Mouse (Mus musculus): ENCODE data around the gene Fgfr1op.
"Not testable (repeated sequence)": the region's sequence is repeated elsewhere in the genome, so short reads cannot be mapped to it uniquely, and the experiment has no call there.

The Fgfr1op gene

GRCm38 (mm10) chr17:8171081-8171480 lies 5.8 kb downstream of the Fgfr1op start:
- no peak for DNase-seq

GRCm38 (mm10) chr17:8177090-8177489 lies 11.8 kb downstream of the Fgfr1op start:
- DNase-seq: no peak

- no peak for DNase-seq
Observed at GRCm38 (mm10) chr17:8183815-8184214, 18.5 kb downstream of the Fgfr1op start.

GRCm38 (mm10) chr17:8184217-8184616 lies 18.9 kb downstream of the Fgfr1op start:
- DNase-seq: no peak

GRCm38 (mm10) chr17:8193678-8194077 lies 28.4 kb downstream of the Fgfr1op start:
- DNase-seq: no peak

GRCm38 (mm10) chr17:8195685-8196376 lies 30.5 kb downstream of the Fgfr1op start:
- DNase-seq: no peak

GRCm38 (mm10) chr17:8197652-8198051 lies 32.4 kb downstream of the Fgfr1op start:
- DNase-seq: no peak

GRCm38 (mm10) chr17:8199067-8199935 lies 34.0 kb downstream of the Fgfr1op start:
- DNase-seq: no peak

GRCm38 (mm10) chr17:8199936-8200330 lies 34.6 kb downstream of the Fgfr1op start:
- DNase-seq: no peak

- DNase-seq: no peak
Observed at GRCm38 (mm10) chr17:8203487-8203886, 38.2 kb downstream of the Fgfr1op start.

GRCm38 (mm10) chr17:8205221-8205631 lies 39.9 kb downstream of the Fgfr1op start:
- DNase-seq: not testable (repeated sequence)

GRCm38 (mm10) chr17:8206691-8207090 lies 41.4 kb downstream of the Fgfr1op start:
- no peak for DNase-seq

GRCm38 (mm10) chr17:8209696-8210095 lies 44.4 kb downstream of the Fgfr1op start:
- no peak for DNase-seq

GRCm38 (mm10) chr17:8210170-8210569 lies 44.9 kb downstream of the Fgfr1op start:
- DNase-seq: no peak

GRCm38 (mm10) chr17:8210675-8211074 lies 45.4 kb downstream of the Fgfr1op start:
- DNase-seq: no peak

- DNase-seq: no peak
Observed at GRCm38 (mm10) chr17:8211399-8211798, 46.1 kb downstream of the Fgfr1op start.

- no peak for DNase-seq
Observed at GRCm38 (mm10) chr17:8214369-8214768, 49.1 kb downstream of the Fgfr1op start.

GRCm38 (mm10) chr17:8215016-8215745 lies 49.9 kb downstream of the Fgfr1op start:
- DNase-seq: peak; percentile 4

GRCm38 (mm10) chr17:8223225-8223624 lies 57.9 kb downstream of the Fgfr1op start:
- no peak for DNase-seq

GRCm38 (mm10) chr17:8224072-8224471 lies 58.8 kb downstream of the Fgfr1op start:
- DNase-seq: no peak

- no peak for DNase-seq
Observed at GRCm38 (mm10) chr17:8225166-8225565, 59.9 kb downstream of the Fgfr1op start.

GRCm38 (mm10) chr17:8225746-8226145 lies 60.4 kb downstream of the Fgfr1op start:
- no peak for DNase-seq

- DNase-seq: no peak
Observed at GRCm38 (mm10) chr17:8228622-8229021, 63.3 kb downstream of the Fgfr1op start.
